Mouse (Mus musculus): ENCODE data around the gene Odf3.

The Odf3 gene

GRCm38 (mm10) chr7:140847755-140848580, at the start of gene Odf3:
TSS of gene Odf3 (plus strand) at chr7:140847805.
- DNase-seq (ENCODE audit: low spot score in 2 of 2) = no peak

- no peak for DNase-seq (ENCODE audit: low spot score in 2 of 2)
Observed at GRCm38 (mm10) chr7:140798212-140798611, 49.4 kb upstream of the Odf3 start.

GRCm38 (mm10) chr7:140802629-140803028, 45.0 kb upstream of the Odf3 start:
- DNase-seq (ENCODE audit: low spot score in 2 of 2) = no peak

- DNase-seq (ENCODE audit: low spot score in 2 of 2) = no peak
Observed at GRCm38 (mm10) chr7:140805704-140806103, 41.9 kb upstream of the Odf3 start.

- DNase-seq (ENCODE audit: low spot score in 2 of 2) = no peak
Observed at GRCm38 (mm10) chr7:140810496-140810895, 37.1 kb upstream of the Odf3 start.

- DNase-seq (ENCODE audit: low spot score in 2 of 2) = no peak
Observed at GRCm38 (mm10) chr7:140811714-140812113, 35.9 kb upstream of the Odf3 start.

- no peak for DNase-seq (ENCODE audit: low spot score in 2 of 2)
Observed at GRCm38 (mm10) chr7:140812850-140813249, 34.8 kb upstream of the Odf3 start.

GRCm38 (mm10) chr7:140820173-140820572, 27.4 kb upstream of the Odf3 start:
- no peak for DNase-seq (ENCODE audit: low spot score in 2 of 2)

- no peak for DNase-seq (ENCODE audit: low spot score in 2 of 2)
Observed at GRCm38 (mm10) chr7:140821305-140821652, 26.3 kb upstream of the Odf3 start.

- DNase-seq (ENCODE audit: low spot score in 2 of 2) = no peak
Observed at GRCm38 (mm10) chr7:140821653-140822329, 25.8 kb upstream of the Odf3 start, which contains the start of gene Zfp941. TSS of gene Zfp941 (minus strand) at chr7:140822178.

GRCm38 (mm10) chr7:140822731-140823130, 24.9 kb upstream of the Odf3 start:
- no peak for DNase-seq (ENCODE audit: low spot score in 2 of 2)

GRCm38 (mm10) chr7:140828171-140828881, 19.3 kb upstream of the Odf3 start:
- DNase-seq (ENCODE audit: low spot score in 2 of 2) = no peak

- no peak for DNase-seq (ENCODE audit: low spot score in 2 of 2)
Observed at GRCm38 (mm10) chr7:140831447-140831846, 16.2 kb upstream of the Odf3 start.

- DNase-seq (ENCODE audit: low spot score in 2 of 2) = no peak
Observed at GRCm38 (mm10) chr7:140833341-140833740, 14.3 kb upstream of the Odf3 start.

GRCm38 (mm10) chr7:140834968-140835757, 12.4 kb upstream of the Odf3 start, which contains the start of gene Urah:
TSS of gene Urah (plus strand) at chr7:140835018.
- no peak for DNase-seq (ENCODE audit: low spot score in 2 of 2)

- no peak for DNase-seq (ENCODE audit: low spot score in 2 of 2)
Observed at GRCm38 (mm10) chr7:140835758-140836087, 11.9 kb upstream of the Odf3 start.

- DNase-seq (ENCODE audit: low spot score in 2 of 2) = no peak
Observed at GRCm38 (mm10) chr7:140836243-140837115, 11.1 kb upstream of the Odf3 start.

GRCm38 (mm10) chr7:140839556-140839955, 8.0 kb upstream of the Odf3 start:
- no peak for DNase-seq (ENCODE audit: low spot score in 2 of 2)

- DNase-seq (ENCODE audit: low spot score in 2 of 2) = no peak
Observed at GRCm38 (mm10) chr7:140840750-140841735, 6.6 kb upstream of the Odf3 start.

- no peak for DNase-seq (ENCODE audit: low spot score in 2 of 2)
Observed at GRCm38 (mm10) chr7:140843806-140844205, 3.8 kb upstream of the Odf3 start.
